Mouse (Mus musculus) G1E (cell line): ENCODE results near the gene Reg2.

Source experiments
- CTCF ChIP-seq: IDR thresholded peaks from 2 replicates; pipeline ENCODE4 v1.5.1; 2012; ENCODE audit warnings: low read depth, low read length, inconsistent platforms, mixed read lengths
- GATA1 ChIP-seq: IDR thresholded peaks from 2 replicates; pipeline ENCODE4 v1.6.1; 2012; ENCODE audit warnings: borderline replicate concordance, low read length, inconsistent platforms, mixed read lengths
- POLR2AphosphoS5 ChIP-seq: IDR thresholded peaks from 2 replicates; pipeline ENCODE4 v1.6.1; 2012; ENCODE audit warnings: low read depth, low read length, inconsistent platforms; ENCODE audit not compliant: insufficient replicate concordance
- TAL1 ChIP-seq: conservative IDR thresholded peaks from 2 replicates; pipeline ENCODE4 v1.6.1; 2012; ENCODE audit warnings: low read depth, low read length, inconsistent platforms, mixed read lengths

DNA sequence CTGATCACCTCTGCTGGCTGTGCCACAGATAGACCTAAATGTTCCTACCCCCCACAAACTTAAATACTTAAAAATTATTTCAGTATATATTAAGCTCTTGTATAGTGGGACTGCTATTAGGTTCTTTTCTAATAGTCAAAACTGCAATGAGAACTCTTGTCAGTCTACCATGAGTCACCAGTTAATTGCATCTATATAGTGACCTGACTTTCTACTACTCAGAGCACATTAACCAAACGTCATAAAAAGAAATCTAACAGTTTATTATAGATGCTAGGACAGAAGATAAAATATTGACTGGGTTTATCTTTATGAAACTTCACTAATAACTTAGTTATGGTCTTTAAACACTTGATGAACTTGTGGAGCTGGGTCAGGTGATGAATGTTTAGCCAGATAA, 51.8 kb downstream of the Reg2 start:
- no peak for TF ChIP-seq CTCF
- no peak for TF ChIP-seq GATA1
- no peak for TF ChIP-seq POLR2AphosphoS5
- no peak for TF ChIP-seq TAL1
